Mouse (Mus musculus) heart, embryonic 13.5 days (tissue): ENCODE measurements at regions not wholly inside any gene's neighbourhood (a gene's known extent, or its start where the extent isn't known, plus 50 kb on each side); places are given as distances from the start of the nearest gene placed in this dataset.

Source experiments
- ATAC-seq: fragments of 200-750 bp; cut with Nextera tagmentation; 2 replicates; pipeline ENCODE4 v1.8.0; 2017; ENCODE audit warnings: moderate TSS enrichment; ENCODE audit not compliant: insufficient number of reproducible peaks, low FRiP score, low TSS enrichment; ENCODE audit errors: extremely low read depth
- H3K27ac ChIP-seq: fragments of 300-500 bp; sonication (generic); replicated peaks from 2 replicates; pipeline ENCODE4 v1.5.1; 2015; ENCODE audit warnings: moderate library complexity, mild to moderate bottlenecking, inconsistent platforms
- H3K27me3 ChIP-seq: fragments of 300-500 bp; sonication (generic); replicated peaks from 2 replicates; pipeline ENCODE4 v1.6.1; 2015; ENCODE audit warnings: mild to moderate bottlenecking, inconsistent platforms
- H3K36me3 ChIP-seq: fragments of 300-500 bp; sonication (generic); 2 replicates; pipeline ENCODE4 v1.6.1; 2015; ENCODE audit warnings: mild to moderate bottlenecking, inconsistent platforms
- H3K4me1 ChIP-seq: fragments of 300-500 bp; sonication (generic); 2 replicates; pipeline ENCODE4 v1.6.1; 2015; ENCODE audit warnings: inconsistent platforms
- H3K4me2 ChIP-seq: fragments of 300-500 bp; sonication (generic); 2 replicates; pipeline ENCODE4 v1.6.1; 2015; ENCODE audit warnings: inconsistent platforms, mild to moderate bottlenecking, moderate library complexity
- H3K4me3 ChIP-seq: fragments of 300-500 bp; sonication (generic); 2 replicates; pipeline ENCODE4 v1.5.1; 2015; ENCODE audit warnings: moderate library complexity, mild to moderate bottlenecking, inconsistent platforms
- H3K9ac ChIP-seq: fragments of 300-500 bp; sonication (generic); 2 replicates; pipeline ENCODE4 v1.6.1; 2015; ENCODE audit warnings: inconsistent platforms, mild to moderate bottlenecking, moderate library complexity
- H3K9me3 ChIP-seq: fragments of 300-500 bp; sonication (generic); 2 replicates; pipeline ENCODE4 v1.6.1; 2016; ENCODE audit warnings: inconsistent platforms
- WGBS: fragments of 180-500 bp; shearing (Covaris S2); methylation state at CpG from one replicate; pipeline ENCODE4 v1.1.7; 2015; ENCODE audit warnings: mixed read lengths; 5-methylcytosine and 5-hydroxymethylcytosine counted together

DNA sequence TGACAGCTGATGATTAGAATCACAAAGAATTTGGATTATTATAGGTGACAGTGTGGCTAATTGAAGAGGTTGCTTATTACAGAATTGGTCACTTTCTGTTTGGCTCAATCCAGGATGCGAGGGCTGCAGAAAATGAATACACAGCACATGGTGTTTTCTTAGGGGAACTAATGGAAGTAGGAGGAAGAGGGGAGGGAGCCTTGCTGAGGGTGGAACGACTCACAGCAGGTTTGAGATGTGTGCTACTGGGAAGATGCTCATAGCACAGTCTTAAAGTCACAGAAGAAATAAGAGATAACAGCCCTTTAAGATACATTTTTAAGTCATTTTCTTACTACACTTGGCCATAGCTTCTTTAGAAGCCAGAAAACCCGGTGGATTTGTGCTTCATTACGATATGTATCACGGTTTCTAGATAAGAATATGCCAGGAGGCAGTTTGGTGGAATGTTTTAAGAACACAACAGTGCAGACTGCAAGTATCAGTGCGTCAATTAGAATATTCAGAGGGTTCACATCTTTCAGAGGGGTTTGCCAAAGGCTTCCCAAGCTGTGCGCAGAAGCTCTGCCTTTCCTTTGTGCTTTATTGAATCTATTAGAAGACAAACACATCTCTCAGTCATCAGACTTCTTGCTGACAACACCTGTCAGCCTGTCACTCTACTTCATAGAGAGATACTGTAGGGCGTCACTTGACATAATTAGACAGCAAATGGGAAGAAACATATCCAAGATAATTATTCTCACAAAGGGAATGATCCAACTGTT is 853.7 kb downstream of the Otol1 start:
- H3K9ac ChIP-seq, result no peak overlapping the region
- no peak for ATAC-seq
- H3K4me2 ChIP-seq, result no peak overlapping the region
- no peaks in the 10 kb centered on the region for H3K4me1 ChIP-seq
- no peak overlapping the region for H3K27ac ChIP-seq
- no peaks in the 10 kb centered on the region for H3K27me3 ChIP-seq
- H3K9me3 ChIP-seq, result no peaks in the 10 kb centered on the region
- WGBS, result 65% methylated on average over 8 of the region's 8 CpGs
- no peak overlapping the region for H3K4me3 ChIP-seq
- H3K36me3 ChIP-seq, result no peaks in the 10 kb centered on the region

DNA sequence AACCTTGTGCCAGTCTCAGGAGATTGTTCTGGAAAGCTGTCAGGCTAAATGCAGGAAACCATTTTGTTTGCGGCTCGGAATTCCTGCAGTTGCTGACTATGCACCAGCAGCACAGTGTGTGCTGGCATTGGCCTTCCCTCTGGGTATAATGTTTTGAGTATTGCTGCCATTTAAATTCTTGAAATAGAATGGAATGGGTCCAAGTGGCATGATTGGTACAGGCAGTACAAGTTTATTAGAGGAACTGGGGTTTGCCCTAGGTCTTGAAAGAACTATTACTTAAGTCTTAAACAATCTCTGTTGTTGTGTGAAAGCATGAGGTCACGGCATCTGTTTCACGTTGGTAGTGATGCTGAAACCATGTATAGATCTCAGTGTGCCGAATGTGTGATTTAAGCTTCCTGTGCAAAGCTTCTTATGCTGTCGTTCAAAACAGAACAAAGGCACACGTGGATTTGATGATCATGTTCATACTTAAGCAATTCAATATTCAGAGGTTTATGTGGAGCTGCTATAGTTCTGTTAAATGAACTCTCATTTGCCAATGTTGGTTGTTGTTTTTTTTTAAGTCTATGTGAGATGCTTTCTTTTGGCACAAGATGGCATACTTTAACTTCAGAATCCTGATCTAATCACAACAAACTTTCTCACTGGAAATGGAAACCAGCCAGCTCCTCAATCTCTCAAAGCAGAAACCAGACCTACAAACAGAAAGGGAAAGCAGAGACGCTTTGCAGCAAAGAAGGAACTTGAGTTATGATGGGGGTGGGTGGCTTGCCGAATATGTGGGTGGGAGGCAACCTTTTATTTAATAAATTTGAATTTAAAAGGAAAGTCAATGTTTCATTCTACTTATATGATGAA is 866.5 kb downstream of the Otol1 start:
- peak overlapping the region; percentile 48 for H3K27ac ChIP-seq
- no peaks in the 10 kb centered on the region for H3K9me3 ChIP-seq
- 65% methylated on average over 9 of the region's 9 CpGs for WGBS
- peaks cover 6% of the 10 kb centered on the region; the same call in 1 of the 2 replicates for H3K4me1 ChIP-seq
- H3K9ac ChIP-seq, result no peak overlapping the region
- no peaks in the 10 kb centered on the region for H3K27me3 ChIP-seq
- no peaks in the 10 kb centered on the region for H3K36me3 ChIP-seq
- H3K4me2 ChIP-seq, result peak overlapping the region; percentile 20; the same call in 1 of the 2 replicates
- ATAC-seq, result no peak
- H3K4me3 ChIP-seq, result no peak overlapping the region

DNA sequence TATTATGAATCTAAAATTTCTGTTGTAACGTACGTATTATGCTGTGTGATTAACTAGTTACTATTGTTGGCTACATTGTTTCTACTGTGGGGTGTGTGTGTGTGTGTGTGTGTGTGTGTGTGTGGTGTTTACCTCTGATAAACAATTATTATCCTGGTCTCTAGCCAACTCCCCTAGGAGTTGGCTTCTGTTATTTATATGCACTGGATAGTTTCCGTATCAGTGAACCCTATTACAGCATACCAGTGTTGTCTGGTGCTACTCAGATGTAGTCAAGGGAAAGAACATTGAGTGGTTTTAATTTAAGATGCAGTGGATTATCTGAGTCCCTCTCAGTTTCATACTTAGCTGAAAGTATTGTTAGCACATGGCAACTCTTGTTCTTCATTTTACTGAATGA is 867.2 kb downstream of the Otol1 start:
- Histone ChIP-seq H3K4me3 (no peak overlapping the region), H3K9ac (no peak overlapping the region), H3K4me1 (peaks cover 6% of the 10 kb centered on the region; the same call in 1 of the 2 replicates), H3K36me3 (no peaks in the 10 kb centered on the region), H3K4me2 (peak overlapping the region; percentile 20; the same call in 1 of the 2 replicates), H3K27me3 (no peaks in the 10 kb centered on the region), H3K27ac (no peak overlapping the region), H3K9me3 (no peaks in the 10 kb centered on the region)
- ATAC-seq, result no peak
- 40% methylated on average over 3 of the region's 3 CpGs for WGBS
